ENCODE assay signal across 25 mouse cellular contexts in the genomic region with DNA sequence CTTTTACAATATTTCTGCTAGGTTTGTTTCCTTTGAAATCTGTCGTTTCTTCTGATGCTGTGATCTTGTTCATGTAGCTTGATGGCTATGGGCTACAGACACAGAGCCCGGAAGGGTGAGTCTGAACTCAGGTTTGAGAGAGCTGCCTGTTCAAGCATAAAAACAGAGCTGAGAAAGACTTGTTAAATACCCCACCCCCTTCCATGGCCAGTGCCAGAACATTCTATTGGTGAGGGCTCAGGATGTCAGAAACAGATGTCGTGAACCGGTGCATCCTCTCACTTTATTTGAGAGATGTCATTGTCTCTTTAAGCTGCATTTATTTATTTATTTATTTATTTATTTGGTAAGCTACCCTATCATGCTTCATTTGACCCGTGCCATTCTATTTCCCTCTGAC. TPM values are rescaled to one million over a fixed set of nuclear protein-coding genes. Genes with fewer than 3 reads are reported as not detected.
DNase-seq lines count a peak whose midpoint lies in the region; ATAC-seq and TF ChIP-seq lines count a peak whose summit lies in the region.
"Had no signal": no experiment of that assay in that cellular context is flagged by ENCODE, and none has a peak within 500 bp of the region (broad histone marks: within the 10 kb centered on the region; RNA-seq: fewer than 3 reads in every experiment).

No protein-coding gene starts in this region.

- no peaks in the 10 kb centered on the region for H3K27me3 ChIP-seq in hindbrain, postnatal 0 days (ENCODE audit: insufficient read depth, low read length)
- H3K27me3 ChIP-seq in hindbrain, embryonic 16.5 days (replicated peaks; ENCODE audit: control insufficient read depth, insufficient read depth, low read length), result no peaks in the 10 kb centered on the region
- H3K27me3 ChIP-seq: CH12.LX; embryonic facial prominence, embryonic 12.5 days; embryonic facial prominence, embryonic 15.5 days; hindbrain, embryonic 13.5 days; Patski had no signal

- no peak overlapping the region for H3K4me3 ChIP-seq in hindbrain, postnatal 0 days (ENCODE audit: low read length)
- no peak overlapping the region for H3K4me3 ChIP-seq in hindbrain, embryonic 16.5 days (ENCODE audit: low read length)
- H3K4me3 ChIP-seq: embryonic facial prominence, embryonic 12.5 days; embryonic facial prominence, embryonic 15.5 days; gastrocnemius, adult 2 months; hindbrain, embryonic 10.5 days; hindbrain, embryonic 13.5 days had no signal

- TF ChIP-seq CTCF in hindbrain, postnatal 0 days (IDR thresholded peaks at IDR 0.05; ENCODE audit: low read depth), result no peak

- H3K36me3 ChIP-seq in hindbrain, postnatal 0 days (ENCODE audit: insufficient read depth, low read length), result no peaks in the 10 kb centered on the region
- H3K36me3 ChIP-seq in hindbrain, embryonic 16.5 days (ENCODE audit: control insufficient read depth, insufficient read depth, low read length), result no peaks in the 10 kb centered on the region
- H3K36me3 ChIP-seq: embryonic facial prominence, embryonic 12.5 days; embryonic facial prominence, embryonic 15.5 days; G1E; hindbrain, embryonic 10.5 days; hindbrain, embryonic 13.5 days had no signal

- DNase-seq in cerebellum, postnatal 14 days, result peak; percentile 19 to 25
- DNase-seq in cerebellum, adult 11 months, result no peak
- peak; percentile 27 for DNase-seq in hindbrain, postnatal 0 days (ENCODE audit: low spot score)
- DNase-seq in kidney, postnatal 14 days, result peak; percentile 11
- DNase-seq in kidney, postnatal 36 days, result no peak
- DNase-seq: adrenal gland, postnatal 10 days; adrenal gland, postnatal 36 days; B cell, adult 2 months; cerebellum, adult 8-10 months; cerebellum, postnatal 25 days; forebrain, postnatal 0 days; gastrocnemius, adult 2 months; gastrocnemius, postnatal 14 days; heart, postnatal 36 days had no signal

- H3K9ac ChIP-seq in hindbrain, postnatal 0 days (replicated peaks; ENCODE audit: low read length), result no peak overlapping the region
- no peak overlapping the region for H3K9ac ChIP-seq in hindbrain, embryonic 16.5 days (ENCODE audit: low read depth, low read length)
- H3K9ac ChIP-seq: embryonic facial prominence, embryonic 12.5 days; embryonic facial prominence, embryonic 15.5 days; forebrain, postnatal 0 days; hindbrain, embryonic 13.5 days had no signal

- H3K4me1 ChIP-seq in hindbrain, postnatal 0 days (ENCODE audit: insufficient read depth, low read length), result no peaks in the 10 kb centered on the region
- no peaks in the 10 kb centered on the region for H3K4me1 ChIP-seq in hindbrain, embryonic 16.5 days (ENCODE audit: control insufficient read depth, insufficient read depth, low read depth, low read length)
- H3K4me1 ChIP-seq: hindbrain, embryonic 13.5 days had no signal

- H3K4me2 ChIP-seq in hindbrain, postnatal 0 days (ENCODE audit: low read depth, low read length), result no peak overlapping the region
- H3K4me2 ChIP-seq in hindbrain, embryonic 16.5 days (ENCODE audit: low read length), result no peak overlapping the region
- H3K4me2 ChIP-seq: embryonic facial prominence, embryonic 12.5 days; embryonic facial prominence, embryonic 15.5 days; heart, embryonic 11.5 days; hindbrain, embryonic 13.5 days had no signal

- H3K9me3 ChIP-seq in hindbrain, postnatal 0 days (ENCODE audit: low read length), result no peaks in the 10 kb centered on the region
- no peaks in the 10 kb centered on the region for H3K9me3 ChIP-seq in hindbrain, embryonic 16.5 days (ENCODE audit: control insufficient read depth, low read length)
- H3K9me3 ChIP-seq: embryonic facial prominence, embryonic 12.5 days; embryonic facial prominence, embryonic 15.5 days; G1E; hindbrain, embryonic 10.5 days; hindbrain, embryonic 13.5 days had no signal

- ATAC-seq in hindbrain, postnatal 0 days, result peak; percentile 69
- no peak for ATAC-seq in hindbrain, embryonic 16.5 days
- ATAC-seq: forebrain, embryonic 14.5 days; forebrain, postnatal 0 days; Patski had no signal

- WGBS in hindbrain, postnatal 0 days, result 58% methylated on average over 5 of the region's 5 CpGs
- WGBS in hindbrain, embryonic 16.5 days, result 81% methylated on average over 5 of the region's 5 CpGs

- no peak overlapping the region for H3K27ac ChIP-seq in hindbrain, postnatal 0 days
- H3K27ac ChIP-seq in hindbrain, embryonic 16.5 days (ENCODE audit: low read depth, low read length), result no peak overlapping the region
- H3K27ac ChIP-seq: embryonic facial prominence, embryonic 12.5 days; embryonic facial prominence, embryonic 15.5 days; gastrocnemius, adult 2 months; hindbrain, embryonic 10.5 days; hindbrain, embryonic 13.5 days had no signal

RNA-seq across cellular contexts. Expression of gene Abi3bp, which starts 2.0 kb away (rescaled TPM):
- 0.16 and 0.25 TPM in 2 replicates for total RNA-seq in hindbrain, postnatal 0 days (2014; rRNA removed)
- 1.00 and 1.0 TPM in 2 replicates for polyA plus RNA-seq in hindbrain, postnatal 0 days (2015; fragmentation: Nextera tagmentation; extraction: Ambion mirVana)
- polyA plus RNA-seq in hindbrain, embryonic 16.5 days (2015; fragmentation: Nextera tagmentation; extraction: Ambion mirVana), result 0.63 and 1.2 TPM in 2 replicates
- total RNA-seq: CH12.LX; common myeloid progenitor, adult 5-6 weeks had no signal
- polyA plus RNA-seq: G1E had no signal

Comparison
In these comparisons a context has a peak if more than half of its experiments do, and no peak if none do; other contexts are left out.
1. DNase-seq: peak in cerebellum, postnatal 14 days (2 of 2), hindbrain, postnatal 0 days (single experiment) and kidney, postnatal 14 days (single experiment); none in cerebellum, adult 11 months (single experiment) and kidney, postnatal 36 days (0 of 2).